Mouse (Mus musculus) ES-Bruce4 (cell line): ENCODE results near the gene Mef2c.

ENCODE experiments used
- CTCF ChIP-seq: IDR thresholded peaks from one replicate; pipeline ENCODE4 v1.8.1; 2011; ENCODE audit warnings: low read depth, low read length
- EP300 ChIP-seq: IDR thresholded peaks from 2 replicates; pipeline ENCODE4 v1.6.1; 2011; ENCODE audit warnings: low read depth, low read length; ENCODE audit not compliant: insufficient read depth

DNA sequence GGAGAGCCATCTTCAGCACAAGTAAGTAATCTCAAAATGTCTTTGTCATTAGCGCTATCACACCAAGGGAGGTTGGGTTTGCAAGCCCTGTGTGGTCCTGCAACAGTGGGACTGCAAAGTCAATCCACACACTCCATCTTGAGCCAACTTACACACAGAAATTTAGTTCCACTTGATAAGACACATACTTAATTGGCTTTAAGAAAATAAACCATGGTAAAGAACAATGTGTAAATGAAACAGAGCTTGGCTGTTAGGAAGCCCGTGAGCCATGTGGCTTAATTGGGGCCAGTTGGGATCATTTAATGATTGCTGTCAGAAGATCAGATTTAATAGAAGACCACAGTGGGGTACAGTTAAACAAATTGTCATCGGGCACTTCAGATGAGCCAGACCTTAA is 63.8 kb downstream of the Mef2c start:
- TF ChIP-seq CTCF, result no peak
- no peak for TF ChIP-seq EP300
